Mouse (Mus musculus) forebrain, embryonic 10.5 days (tissue): ENCODE data around the gene Krt80. TPM values are rescaled to one million over a fixed set of nuclear protein-coding genes. Genes with fewer than 3 reads are reported as not detected.

Experiments used
- DNase-seq: peaks from one replicate; pipeline ENCODE4 v3.0.0-alpha.2; 2017; ENCODE audit warnings: low spot score; ENCODE audit errors: extremely low spot score
- H3K27ac ChIP-seq: fragments of 300-500 bp; sonication (generic); 2 replicates; pipeline ENCODE4 v1.5.1; 2016; ENCODE audit warnings: mild to moderate bottlenecking
- H3K27me3 ChIP-seq: fragments of 300-500 bp; sonication (generic); 2 replicates; pipeline ENCODE4 v1.6.1; 2016; ENCODE audit warnings: mild to moderate bottlenecking; ENCODE audit not compliant: poor library complexity, severe bottlenecking
- H3K36me3 ChIP-seq: fragments of 300-500 bp; sonication (generic); replicated peaks from 2 replicates; pipeline ENCODE4 v1.6.1; 2016; ENCODE audit warnings: mild to moderate bottlenecking, moderate library complexity
- H3K4me1 ChIP-seq: fragments of 300-500 bp; sonication (generic); 2 replicates; pipeline ENCODE4 v1.6.1; 2016
- H3K4me3 ChIP-seq: fragments of 300-500 bp; sonication (generic); 2 replicates; pipeline ENCODE4 v1.5.1; 2016; ENCODE audit warnings: mild to moderate bottlenecking, moderate library complexity
- H3K9me3 ChIP-seq: fragments of 300-500 bp; sonication (generic); 2 replicates; pipeline ENCODE4 v1.6.1; 2016; ENCODE audit warnings: mild to moderate bottlenecking, moderate library complexity
- WGBS: fragments of 180-500 bp; shearing (Covaris S2); methylation state at CpG from one replicate; pipeline ENCODE4 v1.1.7; 2016; 5-methylcytosine and 5-hydroxymethylcytosine counted together
- polyA plus RNA-seq: library from polyadenylated mRNA; unstranded; fragments of >200 nt; fragmentation: Nextera tagmentation; extraction: Ambion mirVana; gene quantifications from 2 replicates; pipeline ENCODE4 v1.2.1, GENCODE M21; 2016

The Krt80 gene
- polyA plus RNA-seq, 1 experiment from 2014 or later: 0.07 TPM

- Histone ChIP-seq H3K27me3 (no peaks in the 10 kb centered on the region), H3K27ac (no peak overlapping the region), H3K4me1 (peaks cover 8% of the 10 kb centered on the region; the same call in 1 of the 2 replicates), H3K36me3 (no peaks in the 10 kb centered on the region), H3K9me3 (no peaks in the 10 kb centered on the region), H3K4me3 (no peak overlapping the region)
- no peak for DNase-seq
- WGBS: 88% methylated on average over 6 of the region's 6 CpGs
These were observed 6.0 kb downstream of the Krt80 start for GRCm38 (mm10) chr15:101363933-101364332.

- Histone ChIP-seq H3K4me1 (peaks cover 8% of the 10 kb centered on the region; the same call in 1 of the 2 replicates), H3K27me3 (no peaks in the 10 kb centered on the region), H3K9me3 (no peaks in the 10 kb centered on the region), H3K36me3 (no peaks in the 10 kb centered on the region), H3K27ac (no peak overlapping the region), H3K4me3 (no peak overlapping the region)
- DNase-seq: no peak
- WGBS: 66% methylated on average over 4 of the region's 4 CpGs
These were observed 7.5 kb downstream of the Krt80 start for GRCm38 (mm10) chr15:101362393-101363010.

- WGBS: 87% methylated on average over 4 of the region's 4 CpGs
- H3K27ac ChIP-seq: no peak overlapping the region
- DNase-seq: no peak
- H3K36me3 ChIP-seq: no peaks in the 10 kb centered on the region
- peaks cover 11% of the 10 kb centered on the region; the same call in 1 of the 2 replicates for H3K27me3 ChIP-seq
- H3K9me3 ChIP-seq: no peaks in the 10 kb centered on the region
- H3K4me3 ChIP-seq: no peak overlapping the region
- H3K4me1 ChIP-seq: peaks cover 11% of the 10 kb centered on the region; the same call in 1 of the 2 replicates
These were observed 14.6 kb downstream of the Krt80 start for GRCm38 (mm10) chr15:101355382-101355786.

- no peak for DNase-seq
- Histone ChIP-seq H3K9me3 (no peaks in the 10 kb centered on the region), H3K4me1 (peaks cover 11% of the 10 kb centered on the region; the same call in 1 of the 2 replicates), H3K4me3 (no peak overlapping the region), H3K36me3 (no peaks in the 10 kb centered on the region), H3K27me3 (peaks cover 11% of the 10 kb centered on the region; the same call in 1 of the 2 replicates), H3K27ac (no peak overlapping the region)
- 59% methylated on average over 10 of the region's 10 CpGs for WGBS
These were observed 17.1 kb downstream of the Krt80 start for GRCm38 (mm10) chr15:101352706-101353465.

- no peak for DNase-seq
- H3K36me3 ChIP-seq: no peaks in the 10 kb centered on the region
- no peak overlapping the region for H3K27ac ChIP-seq
- WGBS: 77% methylated on average over 13 of the region's 13 CpGs
- peaks cover 11% of the 10 kb centered on the region; the same call in 1 of the 2 replicates for H3K27me3 ChIP-seq
- no peaks in the 10 kb centered on the region for H3K9me3 ChIP-seq
- H3K4me3 ChIP-seq: no peak overlapping the region
- H3K4me1 ChIP-seq: peaks cover 11% of the 10 kb centered on the region; the same call in 1 of the 2 replicates
These were observed 17.9 kb downstream of the Krt80 start for GRCm38 (mm10) chr15:101352047-101352446.

GRCm38 (mm10) chr15:101341797-101342515 lies 28.0 kb downstream of the Krt80 start:
- no peak for DNase-seq
- Histone ChIP-seq H3K27ac (no peak overlapping the region), H3K9me3 (no peaks in the 10 kb centered on the region), H3K4me3 (no peak overlapping the region), H3K27me3 (peaks cover 12% of the 10 kb centered on the region; the same call in 1 of the 2 replicates), H3K4me1 (peaks cover 3% of the 10 kb centered on the region), H3K36me3 (no peaks in the 10 kb centered on the region)
- 67% methylated on average over 5 of the region's 5 CpGs for WGBS

- WGBS: 1% methylated on average over 2 of the region's 2 CpGs
- Histone ChIP-seq H3K4me3 (no peak overlapping the region), H3K27me3 (peaks cover 22% of the 10 kb centered on the region), H3K9me3 (no peaks in the 10 kb centered on the region), H3K4me1 (peaks cover 13% of the 10 kb centered on the region), H3K27ac (no peak overlapping the region), H3K36me3 (no peaks in the 10 kb centered on the region)
- DNase-seq: peak; percentile 86
These were observed 30.4 kb downstream of the Krt80 start for GRCm38 (mm10) chr15:101339537-101339936.

- DNase-seq: no peak
- peaks cover 13% of the 10 kb centered on the region for H3K4me1 ChIP-seq
- no peaks in the 10 kb centered on the region for H3K9me3 ChIP-seq
- H3K27me3 ChIP-seq: peaks cover 22% of the 10 kb centered on the region
- no peak overlapping the region for H3K27ac ChIP-seq
- no peaks in the 10 kb centered on the region for H3K36me3 ChIP-seq
- WGBS: 80% methylated on average over 4 of the region's 4 CpGs
- H3K4me3 ChIP-seq: no peak overlapping the region
These were observed 31.6 kb downstream of the Krt80 start for GRCm38 (mm10) chr15:101338359-101338758.

GRCm38 (mm10) chr15:101336474-101337174 lies 33.3 kb downstream of the Krt80 start:
- Histone ChIP-seq H3K27me3 (peaks cover 22% of the 10 kb centered on the region), H3K4me3 (no peak overlapping the region), H3K4me1 (peaks cover 13% of the 10 kb centered on the region), H3K9me3 (no peaks in the 10 kb centered on the region), H3K27ac (peak overlapping the region; percentile 60), H3K36me3 (no peaks in the 10 kb centered on the region)
- 43% methylated on average over 24 of the region's 24 CpGs for WGBS
- no peak for DNase-seq

GRCm38 (mm10) chr15:101333648-101334047 lies 36.3 kb downstream of the Krt80 start:
- H3K36me3 ChIP-seq: no peaks in the 10 kb centered on the region
- H3K27ac ChIP-seq: no peak overlapping the region
- WGBS: 70% methylated on average over 4 of the region's 4 CpGs
- no peak overlapping the region for H3K4me3 ChIP-seq
- H3K9me3 ChIP-seq: no peaks in the 10 kb centered on the region
- no peak for DNase-seq
- peaks cover 20% of the 10 kb centered on the region for H3K4me1 ChIP-seq
- peaks cover 21% of the 10 kb centered on the region for H3K27me3 ChIP-seq

- H3K9me3 ChIP-seq: no peaks in the 10 kb centered on the region
- H3K27ac ChIP-seq: no peak overlapping the region
- H3K36me3 ChIP-seq: no peaks in the 10 kb centered on the region
- H3K4me1 ChIP-seq: peaks cover 20% of the 10 kb centered on the region
- DNase-seq: no peak
- 67% methylated on average over 1 of the region's 1 CpGs for WGBS
- H3K4me3 ChIP-seq: no peak overlapping the region
- H3K27me3 ChIP-seq: peaks cover 16% of the 10 kb centered on the region
These were observed 36.8 kb downstream of the Krt80 start for GRCm38 (mm10) chr15:101333165-101333564.

- no peak overlapping the region for H3K27ac ChIP-seq
- peaks cover 23% of the 10 kb centered on the region for H3K4me1 ChIP-seq
- 70% methylated on average over 4 of the region's 4 CpGs for WGBS
- H3K9me3 ChIP-seq: no peaks in the 10 kb centered on the region
- DNase-seq: no peak
- no peak overlapping the region for H3K4me3 ChIP-seq
- H3K36me3 ChIP-seq: no peaks in the 10 kb centered on the region
- peaks cover 13% of the 10 kb centered on the region for H3K27me3 ChIP-seq
These were observed 37.6 kb downstream of the Krt80 start for GRCm38 (mm10) chr15:101332370-101332769.
